Mouse (Mus musculus): ENCODE measurements around the gene Mia2.

GRCm38 (mm10) chr12:59093543-59093942 lies 2.1 kb upstream of the Mia2 start:
- TF ChIP-seq CTCF (IDR thresholded peaks at IDR 0.05; ENCODE audit: insufficient read depth, low read depth, low read length) (no peak), POLR2A (IDR thresholded peaks at IDR 0.05; ENCODE audit: insufficient read depth, low read depth, low read length) (no peak)

Data from olfactory bulb, adult 2 months (tissue).